Mouse (Mus musculus) erythroblast, adult 5-6 weeks (primary cell): ENCODE results near the gene Acyp1. TPM values are rescaled to one million over a fixed set of nuclear protein-coding genes. Genes with fewer than 3 reads are reported as not detected.

Source experiments
- ATAC-seq: replicated peaks from 2 replicates; pipeline ENCODE4 v1.8.0; 2016; ENCODE audit warnings: moderate number of reproducible peaks, mild to moderate bottlenecking, moderate TSS enrichment, inconsistent platforms; ENCODE audit not compliant: poor library complexity, low FRiP score, severe bottlenecking
- total RNA-seq, 2 experiments: library from RNA; stranded (forward) in 1 of 2; stranded (reverse) in 1 of 2; fragments of 150-400 nt in 1 of 2; fragments of 200-764, 138-1000 nt in 1 of 2; gene quantifications; 2 replicates each; pipeline versions ENCODE4 v1.2.3 to v1.2.4; 2015 to 2017; ENCODE audit warnings: low replicate concordance in 2 of 2

The Acyp1 gene
- total RNA-seq, 2 experiments from 2014 or later: 13.6 to 26.1 TPM

GRCm38 (mm10) chr12:85256074-85256751 is 32.0 kb downstream of the Acyp1 start:
- ATAC-seq: no peak

- no peak for ATAC-seq
These were observed 36.2 kb downstream of the Acyp1 start for GRCm38 (mm10) chr12:85252083-85252482.

GRCm38 (mm10) chr12:85237553-85237952 is 50.7 kb downstream of the Acyp1 start:
- ATAC-seq: no peak

- no peak for ATAC-seq
These were observed 54.6 kb downstream of the Acyp1 start for GRCm38 (mm10) chr12:85233376-85234358.

GRCm38 (mm10) chr12:85227876-85228599 is 60.2 kb downstream of the Acyp1 start:
- ATAC-seq: no peak

- no peak for ATAC-seq
These were observed 61.0 kb downstream of the Acyp1 start for GRCm38 (mm10) chr12:85227227-85227626.

Other genes starting within 250 kb of the Acyp1 start
- gene Prox2, start 177.7 kb downstream of the Acyp1 start, total RNA-seq (2015; ENCODE audit: low replicate concordance): not detected in 2 replicates
- gene Prox2, start 177.7 kb downstream of the Acyp1 start, total RNA-seq (2017; ENCODE audit: low replicate concordance): 1.3 and 3.1 TPM in 2 replicates
- 21.1 and 53.9 TPM in 2 replicates for gene Dlst, start 177.6 kb downstream of the Acyp1 start, total RNA-seq (2015; ENCODE audit: low replicate concordance)
- gene Dlst, start 177.6 kb downstream of the Acyp1 start, total RNA-seq (2017; ENCODE audit: low replicate concordance): 122 and 210 TPM in 2 replicates
- gene Rps6kl1, start 137.2 kb downstream of the Acyp1 start, total RNA-seq (2015; ENCODE audit: low replicate concordance): not detected in 2 replicates
- gene Rps6kl1, start 137.2 kb downstream of the Acyp1 start, total RNA-seq (2017; ENCODE audit: low replicate concordance): not detected in 2 replicates
- gene Pgf, start 110.6 kb downstream of the Acyp1 start, total RNA-seq (2015; ENCODE audit: low replicate concordance): not detected in 2 replicates
- not detected in 2 replicates for gene Pgf, start 110.6 kb downstream of the Acyp1 start, total RNA-seq (2017; ENCODE audit: low replicate concordance)
- gene Eif2b2, start 69.0 kb downstream of the Acyp1 start, total RNA-seq (2015; ENCODE audit: low replicate concordance): 12.1 and 12.5 TPM in 2 replicates
- gene Eif2b2, start 69.0 kb downstream of the Acyp1 start, total RNA-seq (2017; ENCODE audit: low replicate concordance): 9.5 and 14.4 TPM in 2 replicates
- gene Mlh3, start 17.8 kb downstream of the Acyp1 start, total RNA-seq (2015; ENCODE audit: low replicate concordance): 0.19 and 1.0 TPM in 2 replicates
- 2.2 and 2.6 TPM in 2 replicates for gene Mlh3, start 17.8 kb downstream of the Acyp1 start, total RNA-seq (2017; ENCODE audit: low replicate concordance)
- 0.42 TPM in 1 of 2 replicates, not detected in the other for gene Zc2hc1c, start 153 bp upstream of the Acyp1 start, total RNA-seq (2015; ENCODE audit: low replicate concordance)
- 0.17 TPM in 1 of 2 replicates, not detected in the other for gene Zc2hc1c, start 153 bp upstream of the Acyp1 start, total RNA-seq (2017; ENCODE audit: low replicate concordance)
- 5.8 and 11.5 TPM in 2 replicates for gene Nek9, start 50.9 kb upstream of the Acyp1 start, total RNA-seq (2015; ENCODE audit: low replicate concordance)
- gene Nek9, start 50.9 kb upstream of the Acyp1 start, total RNA-seq (2017; ENCODE audit: low replicate concordance): 5.9 and 10.5 TPM in 2 replicates
- gene Tmed10, start 86.4 kb upstream of the Acyp1 start, total RNA-seq (2015; ENCODE audit: low replicate concordance): 79.6 and 96.5 TPM in 2 replicates
- gene Tmed10, start 86.4 kb upstream of the Acyp1 start, total RNA-seq (2017; ENCODE audit: low replicate concordance): 29.9 and 45.4 TPM in 2 replicates
- 40.3 and 41.9 TPM in 2 replicates for gene Fos, start 185.5 kb upstream of the Acyp1 start, total RNA-seq (2015; ENCODE audit: low replicate concordance)
- 25.0 and 32.1 TPM in 2 replicates for gene Fos, start 185.5 kb upstream of the Acyp1 start, total RNA-seq (2017; ENCODE audit: low replicate concordance)